Mouse (Mus musculus): ENCODE results near the gene Dnah8. TPM values are rescaled to one million over a fixed set of nuclear protein-coding genes. Genes with fewer than 3 reads are reported as not detected.

Gene Dnah8
- polyA plus RNA-seq, 1 experiment, result 295 TPM

GRCm38 (mm10) chr17:30835419-30835818 is 211.3 kb downstream of the Dnah8 start:
- Histone ChIP-seq H3K27me3 (ENCODE audit: control insufficient read depth, insufficient read depth, low read length) (no peaks in the 10 kb centered on the region), H3K4me3 (ENCODE audit: control insufficient read depth, low read depth, low read length) (no peak overlapping the region), H3K36me3 (ENCODE audit: control insufficient read depth, insufficient read depth, low read length) (no peaks in the 10 kb centered on the region; the same call in 1 of the 2 replicates), H3K4me1 (ENCODE audit: control insufficient read depth, insufficient read depth, low read length) (no peaks in the 10 kb centered on the region; the same call in 1 of the 2 replicates), H3K27ac (ENCODE audit: control insufficient read depth, insufficient read depth, low read depth, low read length) (no peak overlapping the region)
- no peak for TF ChIP-seq CTCF (IDR thresholded peaks at IDR 0.05; ENCODE audit: control insufficient read depth, insufficient read depth, insufficient replicate concordance, low read depth, low read length)
- TF ChIP-seq POLR2A (IDR thresholded peaks at IDR 0.05; ENCODE audit: control insufficient read depth, low read depth, low read length), result no peak

DNA sequence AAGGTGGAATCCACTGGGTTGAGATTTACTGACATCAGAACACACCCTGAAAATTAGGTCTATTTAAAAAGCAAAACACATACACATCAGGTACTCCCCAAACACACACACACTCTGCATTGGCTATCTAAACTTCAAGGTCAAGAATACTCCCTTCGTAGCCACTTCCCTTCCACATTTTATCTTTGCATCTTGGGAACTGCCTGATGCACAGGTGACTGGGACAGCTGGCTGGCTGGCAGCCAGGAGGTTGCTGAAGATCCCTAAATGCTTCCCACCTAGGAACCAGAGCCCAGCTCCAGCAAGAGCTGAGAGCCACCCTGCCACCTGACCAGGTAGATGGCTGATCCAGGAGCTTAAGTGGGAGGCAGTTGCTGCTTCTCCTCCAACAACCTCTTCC is 212.9 kb downstream of the Dnah8 start:
- Histone ChIP-seq H3K27ac (ENCODE audit: control insufficient read depth, insufficient read depth, low read depth, low read length) (no peak overlapping the region), H3K36me3 (ENCODE audit: control insufficient read depth, insufficient read depth, low read length) (no peaks in the 10 kb centered on the region; the same call in 1 of the 2 replicates), H3K4me1 (ENCODE audit: control insufficient read depth, insufficient read depth, low read length) (no peaks in the 10 kb centered on the region; the same call in 1 of the 2 replicates), H3K27me3 (ENCODE audit: control insufficient read depth, insufficient read depth, low read length) (no peaks in the 10 kb centered on the region), H3K4me3 (ENCODE audit: control insufficient read depth, low read depth, low read length) (no peak overlapping the region)
- no peak for TF ChIP-seq CTCF (IDR thresholded peaks at IDR 0.05; ENCODE audit: control insufficient read depth, insufficient read depth, insufficient replicate concordance, low read depth, low read length)
- no peak for TF ChIP-seq POLR2A (IDR thresholded peaks at IDR 0.05; ENCODE audit: control insufficient read depth, low read depth, low read length)

- Histone ChIP-seq H3K4me1 (ENCODE audit: control insufficient read depth, insufficient read depth, low read length) (no peaks in the 10 kb centered on the region; the same call in 1 of the 2 replicates), H3K4me3 (ENCODE audit: control insufficient read depth, low read depth, low read length) (no peak overlapping the region), H3K27ac (ENCODE audit: control insufficient read depth, insufficient read depth, low read depth, low read length) (no peak overlapping the region), H3K27me3 (ENCODE audit: control insufficient read depth, insufficient read depth, low read length) (no peaks in the 10 kb centered on the region), H3K36me3 (ENCODE audit: control insufficient read depth, insufficient read depth, low read length) (no peaks in the 10 kb centered on the region)
- TF ChIP-seq POLR2A (IDR thresholded peaks at IDR 0.05; ENCODE audit: control insufficient read depth, low read depth, low read length) (no peak), CTCF (IDR thresholded peaks at IDR 0.05; ENCODE audit: control insufficient read depth, insufficient read depth, insufficient replicate concordance, low read depth, low read length) (no peak)
Observed at GRCm38 (mm10) chr17:30840046-30840445, 215.9 kb downstream of the Dnah8 start.

DNA sequence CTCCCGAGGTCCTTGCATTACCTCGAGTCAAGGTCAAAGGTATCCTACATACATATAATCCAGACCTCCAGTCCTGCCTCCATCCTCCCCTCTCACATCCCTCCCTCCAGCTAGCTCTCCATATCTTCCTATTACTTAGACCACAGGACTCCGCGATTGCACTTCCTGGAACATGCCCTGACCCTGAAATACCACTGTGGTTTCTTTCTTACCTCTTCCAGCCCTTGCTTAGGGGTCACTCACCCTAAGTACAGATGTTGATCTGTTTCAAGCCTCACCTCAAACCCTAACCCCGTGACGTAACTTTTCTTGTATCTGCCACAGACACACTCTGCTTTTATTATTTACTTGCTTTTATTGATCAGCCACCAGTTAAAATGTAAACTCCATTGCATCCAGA is 218.2 kb downstream of the Dnah8 start:
- no peaks in the 10 kb centered on the region for H3K36me3 ChIP-seq (ENCODE audit: control insufficient read depth, insufficient read depth, low read length)
- no peak overlapping the region for H3K4me3 ChIP-seq (ENCODE audit: control insufficient read depth, low read depth, low read length)
- no peak for TF ChIP-seq CTCF (IDR thresholded peaks at IDR 0.05; ENCODE audit: control insufficient read depth, insufficient read depth, insufficient replicate concordance, low read depth, low read length)
- TF ChIP-seq POLR2A (IDR thresholded peaks at IDR 0.05; ENCODE audit: control insufficient read depth, low read depth, low read length), result no peak
- H3K4me1 ChIP-seq (ENCODE audit: control insufficient read depth, insufficient read depth, low read length), result no peaks in the 10 kb centered on the region; the same call in 1 of the 2 replicates
- H3K27me3 ChIP-seq (ENCODE audit: control insufficient read depth, insufficient read depth, low read length), result no peaks in the 10 kb centered on the region
- no peak overlapping the region for H3K27ac ChIP-seq (ENCODE audit: control insufficient read depth, insufficient read depth, low read depth, low read length)

GRCm38 (mm10) chr17:30844321-30844791 is 220.2 kb downstream of the Dnah8 start:
- H3K27ac ChIP-seq (ENCODE audit: control insufficient read depth, insufficient read depth, low read depth, low read length), result no peak overlapping the region
- H3K4me1 ChIP-seq (ENCODE audit: control insufficient read depth, insufficient read depth, low read length), result no peaks in the 10 kb centered on the region; the same call in 1 of the 2 replicates
- no peaks in the 10 kb centered on the region for H3K36me3 ChIP-seq (ENCODE audit: control insufficient read depth, insufficient read depth, low read length)
- H3K4me3 ChIP-seq (ENCODE audit: control insufficient read depth, low read depth, low read length), result no peak overlapping the region
- H3K27me3 ChIP-seq (ENCODE audit: control insufficient read depth, insufficient read depth, low read length), result no peaks in the 10 kb centered on the region
- TF ChIP-seq CTCF (IDR thresholded peaks at IDR 0.05; ENCODE audit: control insufficient read depth, insufficient read depth, insufficient replicate concordance, low read depth, low read length) (no peak), POLR2A (IDR thresholded peaks at IDR 0.05; ENCODE audit: control insufficient read depth, low read depth, low read length) (no peak)

DNA sequence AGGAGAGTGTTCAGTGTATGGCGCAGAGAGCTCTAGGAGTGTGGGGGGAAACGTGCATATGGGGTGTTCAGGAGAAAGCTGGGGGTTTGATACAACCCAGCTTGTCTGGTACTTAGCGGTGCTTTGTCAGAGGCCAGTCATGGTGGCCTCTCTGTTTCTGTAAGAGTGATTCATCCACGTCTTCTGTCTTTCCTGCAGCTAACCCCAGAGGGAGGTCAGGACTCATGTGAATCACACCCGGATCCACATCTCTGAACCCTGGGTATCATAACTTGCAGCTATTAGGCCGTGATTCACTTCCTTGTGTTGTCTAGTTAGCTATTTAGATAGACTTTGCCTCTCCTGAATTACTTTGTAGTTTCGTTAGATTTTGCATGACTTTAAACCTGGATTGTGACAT is 223.3 kb downstream of the Dnah8 start:
- Histone ChIP-seq H3K4me3 (ENCODE audit: control insufficient read depth, low read depth, low read length) (no peak overlapping the region), H3K27ac (ENCODE audit: control insufficient read depth, insufficient read depth, low read depth, low read length) (no peak overlapping the region), H3K27me3 (ENCODE audit: control insufficient read depth, insufficient read depth, low read length) (no peaks in the 10 kb centered on the region), H3K4me1 (ENCODE audit: control insufficient read depth, insufficient read depth, low read length) (no peaks in the 10 kb centered on the region), H3K36me3 (ENCODE audit: control insufficient read depth, insufficient read depth, low read length) (no peaks in the 10 kb centered on the region)
- TF ChIP-seq CTCF (IDR thresholded peaks at IDR 0.05; ENCODE audit: control insufficient read depth, insufficient read depth, insufficient replicate concordance, low read depth, low read length) (no peak), POLR2A (IDR thresholded peaks at IDR 0.05; ENCODE audit: control insufficient read depth, low read depth, low read length) (no peak)

DNA sequence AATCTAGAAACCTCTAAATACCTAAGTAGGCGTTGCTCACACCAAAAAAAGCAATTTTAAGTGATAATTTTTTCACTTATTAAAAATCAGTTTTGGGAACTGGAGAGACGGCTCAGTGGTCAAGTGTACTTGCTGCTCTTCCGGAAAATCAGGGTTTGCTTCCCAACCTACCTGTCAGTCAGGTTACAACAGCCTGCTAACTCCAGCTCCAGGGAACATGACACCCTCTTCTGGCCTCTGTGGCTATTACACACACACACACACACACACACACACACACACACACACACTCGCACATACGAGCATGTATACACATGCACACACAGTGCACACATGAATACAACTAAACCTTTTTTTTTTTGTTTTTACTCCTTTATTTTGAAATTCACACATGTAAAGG is 223.9 kb downstream of the Dnah8 start:
- Histone ChIP-seq H3K4me1 (ENCODE audit: control insufficient read depth, insufficient read depth, low read length) (no peaks in the 10 kb centered on the region), H3K36me3 (ENCODE audit: control insufficient read depth, insufficient read depth, low read length) (no peaks in the 10 kb centered on the region), H3K27ac (ENCODE audit: control insufficient read depth, insufficient read depth, low read depth, low read length) (no peak overlapping the region), H3K27me3 (ENCODE audit: control insufficient read depth, insufficient read depth, low read length) (no peaks in the 10 kb centered on the region), H3K4me3 (ENCODE audit: control insufficient read depth, low read depth, low read length) (no peak overlapping the region)
- no peak for TF ChIP-seq CTCF (IDR thresholded peaks at IDR 0.05; ENCODE audit: control insufficient read depth, insufficient read depth, insufficient replicate concordance, low read depth, low read length)
- no peak for TF ChIP-seq POLR2A (IDR thresholded peaks at IDR 0.05; ENCODE audit: control insufficient read depth, low read depth, low read length)

GRCm38 (mm10) chr17:30848804-30849203 is 224.7 kb downstream of the Dnah8 start:
- H3K36me3 ChIP-seq (ENCODE audit: control insufficient read depth, insufficient read depth, low read length), result no peaks in the 10 kb centered on the region
- H3K27me3 ChIP-seq (ENCODE audit: control insufficient read depth, insufficient read depth, low read length), result no peaks in the 10 kb centered on the region
- H3K27ac ChIP-seq (ENCODE audit: control insufficient read depth, insufficient read depth, low read depth, low read length), result no peak overlapping the region
- H3K4me3 ChIP-seq (ENCODE audit: control insufficient read depth, low read depth, low read length), result no peak overlapping the region
- TF ChIP-seq CTCF (IDR thresholded peaks at IDR 0.05; ENCODE audit: control insufficient read depth, insufficient read depth, insufficient replicate concordance, low read depth, low read length) (no peak), POLR2A (IDR thresholded peaks at IDR 0.05; ENCODE audit: control insufficient read depth, low read depth, low read length) (no peak)
- no peaks in the 10 kb centered on the region for H3K4me1 ChIP-seq (ENCODE audit: control insufficient read depth, insufficient read depth, low read length)
